Mouse (Mus musculus) MEL (cell line): Measurements from ENCODE around the gene Cpt1a. TPM values are rescaled to one million over a fixed set of nuclear protein-coding genes. Genes with fewer than 3 reads are reported as not detected.
A peak's percentile ranks its signal among the peaks of the same experiment; 100 is the strongest.

ENCODE experiments used
- DNase-seq: peaks from one replicate; pipeline ENCODE4 v3.0.0; 2011; ENCODE audit warnings: low read depth, low spot score
- H3K27ac ChIP-seq: 2 replicates; pipeline ENCODE4 v1.5.1; 2012; ENCODE audit warnings: low read depth, mild to moderate bottlenecking, control low read depth, low read length, moderate library complexity; ENCODE audit not compliant: control insufficient read depth
- H3K27me3 ChIP-seq, 2 experiments: fragments of 150-350 bp in 1 of 2; sonication (generic) in 1 of 2; 2 replicates each; pipeline ENCODE4 v1.6.1; 2012; ENCODE audit warnings: low read length in 2 of 2, mild to moderate bottlenecking in 2 of 2, improper control_type of control experiment in 1 of 2, moderate library complexity in 1 of 2; ENCODE audit not compliant: insufficient read depth in 2 of 2, control insufficient read depth in 1 of 2
- H3K36me3 ChIP-seq, 2 experiments: 2 replicates each; pipeline ENCODE4 v1.6.1; 2012 to 2014; ENCODE audit warnings: low read length in 2 of 2, improper control_type of control experiment in 1 of 2, inconsistent platforms in 1 of 2, mild to moderate bottlenecking in 1 of 2; ENCODE audit not compliant: insufficient read depth in 2 of 2, control insufficient read depth in 1 of 2
- H3K4me1 ChIP-seq, 2 experiments: fragments of 150-350 bp in 1 of 2; sonication (generic) in 1 of 2; 2 replicates each; pipeline ENCODE4 v1.6.1; 2012; ENCODE audit warnings: low read length in 2 of 2, improper control_type of control experiment in 1 of 2, mild to moderate bottlenecking in 1 of 2; ENCODE audit not compliant: insufficient read depth in 2 of 2, control insufficient read depth in 1 of 2
- H3K4me3 ChIP-seq, 2 experiments: fragments of 150-350 bp in 1 of 2; sonication (generic) in 1 of 2; 2 replicates each; pipeline ENCODE4 v1.5.1; 2012; ENCODE audit warnings: low read depth in 2 of 2, low read length in 2 of 2, mild to moderate bottlenecking in 2 of 2, moderate library complexity in 2 of 2, control low read depth in 1 of 2, improper control_type of control experiment in 1 of 2; ENCODE audit not compliant: control insufficient read depth in 1 of 2, insufficient read depth in 1 of 2
- H3K79me2 ChIP-seq: 2 replicates; pipeline ENCODE4 v1.6.1; 2012; ENCODE audit warnings: mild to moderate bottlenecking, low read length, moderate library complexity; ENCODE audit not compliant: control insufficient read depth, poor library complexity, insufficient read depth
- H3K9ac ChIP-seq: 2 replicates; pipeline ENCODE4 v1.6.1; 2012; ENCODE audit warnings: low read depth, mild to moderate bottlenecking, control low read depth, low read length, moderate library complexity; ENCODE audit not compliant: control insufficient read depth, poor library complexity, severe bottlenecking
- H3K9me3 ChIP-seq: fragments of 150-350 bp; sonication (generic); replicated peaks from 2 replicates; pipeline ENCODE4 v1.6.1; 2012; ENCODE audit warnings: mild to moderate bottlenecking, low read length, improper control_type of control experiment, moderate library complexity; ENCODE audit not compliant: insufficient read depth
- BHLHE40 ChIP-seq: IDR thresholded peaks from 2 replicates; pipeline ENCODE4 v1.6.1; 2012; ENCODE audit warnings: low read depth, mild to moderate bottlenecking, inconsistent platforms, low read length, improper control_type of control experiment, borderline replicate concordance
- CHD1 ChIP-seq: IDR thresholded peaks from 2 replicates; pipeline ENCODE4 v1.6.1; 2012; ENCODE audit warnings: low read depth, mild to moderate bottlenecking, inconsistent platforms, low read length, improper control_type of control experiment
- CHD2 ChIP-seq: IDR thresholded peaks from 2 replicates; pipeline ENCODE4 v1.6.1; 2011; ENCODE audit warnings: low read length, improper control_type of control experiment
- CTCF ChIP-seq, 3 experiments: IDR thresholded peaks in 2 of 3; conservative IDR thresholded peaks in 1 of 3; 2 replicates each; pipeline ENCODE4 v1.5.1; 2011 to 2012; ENCODE audit warnings: low read length in 3 of 3, low read depth in 2 of 3, mild to moderate bottlenecking in 2 of 3, improper control_type of control experiment in 1 of 3, inconsistent platforms in 1 of 3, mixed read lengths in 1 of 3, moderate library complexity in 1 of 3; ENCODE audit not compliant: control insufficient read depth in 1 of 3, insufficient read depth in 1 of 3, poor library complexity in 1 of 3, severe bottlenecking in 1 of 3
- E2F4 ChIP-seq: IDR thresholded peaks from 2 replicates; pipeline ENCODE4 v1.6.1; 2011; ENCODE audit warnings: low read depth, low read length, improper control_type of control experiment, borderline replicate concordance
- ELF1 ChIP-seq: IDR thresholded peaks from 2 replicates; pipeline ENCODE4 v1.6.1; 2014; ENCODE audit warnings: low read depth, mild to moderate bottlenecking, inconsistent platforms, low read length, improper control_type of control experiment, moderate library complexity
- EP300 ChIP-seq, 2 experiments: IDR thresholded peaks; 2 replicates each; pipeline ENCODE4 v1.6.1; 2011; ENCODE audit warnings: improper control_type of control experiment in 2 of 2, low read length in 2 of 2, low read depth in 1 of 2, mild to moderate bottlenecking in 1 of 2
- GABPA ChIP-seq: IDR thresholded peaks from 2 replicates; pipeline ENCODE4 v1.6.1; 2012; ENCODE audit warnings: low read depth, mild to moderate bottlenecking, inconsistent platforms, low read length, improper control_type of control experiment, moderate library complexity
- GATA1 ChIP-seq: IDR thresholded peaks from 2 replicates; pipeline ENCODE4 v1.6.1; 2011; ENCODE audit warnings: low read depth, low read length, improper control_type of control experiment
- HCFC1 ChIP-seq: IDR thresholded peaks from 2 replicates; pipeline ENCODE4 v1.6.1; 2012; ENCODE audit warnings: low read depth, mild to moderate bottlenecking, inconsistent platforms, low read length, improper control_type of control experiment, moderate library complexity
- MAX ChIP-seq: IDR thresholded peaks from 2 replicates; pipeline ENCODE4 v1.6.1; 2011; ENCODE audit warnings: low read length, improper control_type of control experiment
- MEF2A ChIP-seq: IDR thresholded peaks from 2 replicates; pipeline ENCODE4 v1.6.1; 2014; ENCODE audit warnings: low read depth, mild to moderate bottlenecking, inconsistent platforms, low read length, improper control_type of control experiment; ENCODE audit not compliant: poor library complexity, insufficient replicate concordance, severe bottlenecking; ENCODE audit errors: extremely low read depth
- MXI1 ChIP-seq: IDR thresholded peaks from 2 replicates; pipeline ENCODE4 v1.6.1; 2011; ENCODE audit warnings: mild to moderate bottlenecking, low read depth, low read length, improper control_type of control experiment
- MYB ChIP-seq: IDR thresholded peaks from 2 replicates; pipeline ENCODE4 v1.6.1; 2011; ENCODE audit warnings: mild to moderate bottlenecking, low read depth, low read length, improper control_type of control experiment
- MYC ChIP-seq: IDR thresholded peaks from 2 replicates; pipeline ENCODE4 v1.6.1; 2011; ENCODE audit warnings: low read depth, mild to moderate bottlenecking, low read length, improper control_type of control experiment, moderate library complexity
- NELFE ChIP-seq: IDR thresholded peaks from 2 replicates; pipeline ENCODE4 v1.6.1; 2011; ENCODE audit warnings: low read depth, low read length, improper control_type of control experiment
- NRF1 ChIP-seq: IDR thresholded peaks from 2 replicates; pipeline ENCODE4 v1.6.1; 2014; ENCODE audit warnings: low read depth, mild to moderate bottlenecking, inconsistent platforms, low read length, improper control_type of control experiment, moderate library complexity; ENCODE audit not compliant: poor library complexity, insufficient read depth, severe bottlenecking
- POLR2A ChIP-seq, 2 experiments: IDR thresholded peaks; 2 replicates each; pipeline ENCODE4 v1.6.1; 2011 to 2012; ENCODE audit warnings: low read length in 2 of 2, mild to moderate bottlenecking in 2 of 2, control low read depth in 1 of 2, improper control_type of control experiment in 1 of 2, low read depth in 1 of 2, moderate library complexity in 1 of 2; ENCODE audit not compliant: control insufficient read depth in 1 of 2, insufficient read depth in 1 of 2, poor library complexity in 1 of 2
- POLR2AphosphoS2 ChIP-seq: IDR thresholded peaks from 2 replicates; pipeline ENCODE4 v1.6.1; 2011; ENCODE audit warnings: low read length, improper control_type of control experiment
- POLR2AphosphoS5 ChIP-seq: IDR thresholded peaks from 2 replicates; pipeline ENCODE4 v1.6.1; 2012; ENCODE audit warnings: low read depth, borderline replicate concordance, mild to moderate bottlenecking, inconsistent platforms, low read length, moderate library complexity, mixed read lengths
- RAD21 ChIP-seq: IDR thresholded peaks from 2 replicates; pipeline ENCODE4 v1.6.1; 2011; ENCODE audit warnings: mild to moderate bottlenecking, low read depth, low read length, improper control_type of control experiment
- SIN3A ChIP-seq: IDR thresholded peaks from 2 replicates; pipeline ENCODE4 v1.6.1; 2012; ENCODE audit warnings: low read length, improper control_type of control experiment, inconsistent platforms
- SMC3 ChIP-seq: IDR thresholded peaks from 2 replicates; pipeline ENCODE4 v1.6.1; 2011; ENCODE audit warnings: low read depth, low read length, improper control_type of control experiment
- TAL1 ChIP-seq: IDR thresholded peaks from 2 replicates; pipeline ENCODE4 v1.6.1; 2012; ENCODE audit warnings: mild to moderate bottlenecking, inconsistent platforms, low read length, moderate library complexity, mixed read lengths
- USF1 ChIP-seq: IDR thresholded peaks from 2 replicates; pipeline ENCODE4 v1.6.1; 2014; ENCODE audit warnings: low read depth, mild to moderate bottlenecking, inconsistent platforms, low read length, improper control_type of control experiment, moderate library complexity
- USF2 ChIP-seq, 2 experiments: IDR thresholded peaks; 2 replicates each; pipeline ENCODE4 v1.6.1; 2011 to 2012; ENCODE audit warnings: improper control_type of control experiment in 2 of 2, low read length in 2 of 2, borderline replicate concordance in 1 of 2, inconsistent platforms in 1 of 2, low read depth in 1 of 2, mild to moderate bottlenecking in 1 of 2; ENCODE audit not compliant: insufficient read depth in 1 of 2
- ZC3H11A ChIP-seq: IDR thresholded peaks from 2 replicates; pipeline ENCODE4 v1.6.1; 2012; ENCODE audit warnings: low read depth, mild to moderate bottlenecking, inconsistent platforms, low read length, improper control_type of control experiment
- ZKSCAN1 ChIP-seq: IDR thresholded peaks from 2 replicates; pipeline ENCODE4 v1.6.1; 2012; ENCODE audit warnings: low read depth, mild to moderate bottlenecking, inconsistent platforms, low read length, improper control_type of control experiment, moderate library complexity
- ZMIZ1 ChIP-seq: IDR thresholded peaks from 2 replicates; pipeline ENCODE4 v1.6.1; 2012; ENCODE audit warnings: low read depth, mild to moderate bottlenecking, inconsistent platforms, low read length, improper control_type of control experiment, moderate library complexity
- ZNF384 ChIP-seq: IDR thresholded peaks from 2 replicates; pipeline ENCODE4 v1.6.1; 2012; ENCODE audit warnings: low read depth, mild to moderate bottlenecking, inconsistent platforms, low read length, improper control_type of control experiment
- polyA plus RNA-seq, 2 experiments: library from polyadenylated mRNA; stranded (reverse) in 1 of 2; unstranded in 1 of 2; fragments of >175 nt in 1 of 2; fragments of >200 nt in 1 of 2; gene quantifications; 2 replicates each; pipeline versions ENCODE4 v1.2.1 to v1.2.4; 2012; ENCODE audit warnings: low replicate concordance in 2 of 2, low read depth in 1 of 2; ENCODE audit not compliant: insufficient read length in 2 of 2, insufficient read depth in 1 of 2, missing spikeins in 1 of 2
- total RNA-seq: library from RNA; depleted of rRNA; stranded (reverse); fragments of 300-350 nt; gene quantifications from 2 replicates; pipeline ENCODE4 v1.2.3, GENCODE M21; 2012

Cpt1a gene
- total and polyA plus RNA-seq, 3 experiments = 16.1 to 40.4 TPM; not detected in 1

GRCm38 (mm10) chr19:3389089-3389488 is 67.0 kb downstream of the Cpt1a start:
- peak; percentile 52 to 82; a peak in 3 of 4 replicates for TF ChIP-seq POLR2A (IDR thresholded peaks at IDR 0.05; ENCODE audit: control insufficient read depth in 1 of 2, insufficient read depth in 1 of 2, low read depth in 1 of 2, low read length in 2 of 2, poor library complexity in 1 of 2)
- no peak for TF ChIP-seq GABPA
- TF ChIP-seq MYC = peak; percentile 58
- no peak for TF ChIP-seq POLR2AphosphoS2
- TF ChIP-seq SIN3A = peak; percentile 31; the same call in 1 of the 2 replicates
- peak; percentile 98 for TF ChIP-seq MAX
- TF ChIP-seq CHD2 = no peak
- TF ChIP-seq MEF2A = no peak
- TF ChIP-seq MYB = no peak
- peak; percentile 56 for TF ChIP-seq RAD21
- no peak for TF ChIP-seq TAL1
- TF ChIP-seq POLR2AphosphoS5 = no peak
- no peak for TF ChIP-seq ZMIZ1
- TF ChIP-seq NELFE = peak; percentile 4; the same call in 1 of the 2 replicates
- TF ChIP-seq MXI1 = peak; percentile 87
- no peak; the same call in 1 of the 2 replicates for TF ChIP-seq E2F4
- TF ChIP-seq NRF1 = peak; percentile 46; the same call in 1 of the 2 replicates
- TF ChIP-seq GATA1 = no peak
- no peak for TF ChIP-seq ZKSCAN1
- peak; percentile 51 for TF ChIP-seq SMC3
- TF ChIP-seq ZC3H11A = 0 out of 2 replicates have a peak, but pooled peaks have one; percentile 25
- peak; percentile 52; the same call in 1 of the 2 replicates for TF ChIP-seq ELF1
- peak; percentile 29; the same call in 1 of the 2 replicates for TF ChIP-seq HCFC1
- TF ChIP-seq BHLHE40 = peak; percentile 83
- no peak for TF ChIP-seq EP300 (IDR thresholded peaks at IDR 0.05; ENCODE audit: low read depth in 1 of 2, low read length in 2 of 2)
- TF ChIP-seq ZNF384 = no peak
- TF ChIP-seq CTCF (IDR thresholded peaks at IDR 0.05 in 2 of 3, conservative IDR thresholded peaks at IDR 0.05 in 1 of 3; ENCODE audit: control insufficient read depth in 1 of 3, insufficient read depth in 1 of 3, low read depth in 2 of 3, low read length in 3 of 3, poor library complexity in 1 of 3, severe bottlenecking in 1 of 3) = peak in 2 of 3 experiments; percentile 67 to 77; a peak in 5 of 6 replicates
- no peak for TF ChIP-seq USF2 (IDR thresholded peaks at IDR 0.05; ENCODE audit: borderline replicate concordance in 1 of 2, insufficient read depth in 1 of 2, low read depth in 1 of 2, low read length in 2 of 2)
- TF ChIP-seq CHD1 = no peak
- peak; percentile 69 for TF ChIP-seq USF1
- H3K4me3 ChIP-seq = peak overlapping the region; percentile 36 to 54

More at GRCm38 (mm10) chr19:3389089-3389488, 67.0 kb downstream of the Cpt1a start:
- peaks cover 0 to 12% of the 10 kb centered on the region in 2 experiments; a peak in 2 of 4 replicates for H3K36me3 ChIP-seq
- DNase-seq = peak; percentile 93
- no peaks in the 10 kb centered on the region for H3K9me3 ChIP-seq
- H3K9ac ChIP-seq = peak overlapping the region; percentile 83
- no peaks in the 10 kb centered on the region for H3K27me3 ChIP-seq
- peaks cover 8 to 16% of the 10 kb centered on the region in 2 experiments; a peak in 3 of 4 replicates for H3K4me1 ChIP-seq
- no peaks in the 10 kb centered on the region; the same call in 1 of the 2 replicates for H3K79me2 ChIP-seq
- peak overlapping the region; percentile 78 for H3K27ac ChIP-seq
